Mouse (Mus musculus) limb, embryonic 15.5 days (tissue): ENCODE measurements around the gene E2f8. TPM values are rescaled to one million over a fixed set of nuclear protein-coding genes. Genes with fewer than 3 reads are reported as not detected.

Experiments used
- ATAC-seq: fragments of 200-750 bp; cut with Nextera tagmentation; 2 replicates; pipeline ENCODE4 v1.8.0; 2017; ENCODE audit warnings: low read depth, moderate TSS enrichment; ENCODE audit not compliant: insufficient number of reproducible peaks, low FRiP score, low TSS enrichment
- H3K27ac ChIP-seq: fragments of 300-500 bp; sonication (generic); 2 replicates; pipeline ENCODE4 v1.5.1; 2015; ENCODE audit warnings: moderate library complexity, mild to moderate bottlenecking, inconsistent platforms
- H3K27me3 ChIP-seq: fragments of 300-500 bp; sonication (generic); 2 replicates; pipeline ENCODE4 v1.6.1; 2015; ENCODE audit warnings: inconsistent platforms
- H3K36me3 ChIP-seq: fragments of 300-500 bp; sonication (generic); 2 replicates; pipeline ENCODE4 v1.6.1; 2015; ENCODE audit warnings: inconsistent platforms
- H3K4me1 ChIP-seq: fragments of 300-500 bp; sonication (generic); 2 replicates; pipeline ENCODE4 v1.6.1; 2015; ENCODE audit warnings: inconsistent platforms
- H3K4me2 ChIP-seq: fragments of 300-500 bp; sonication (generic); 2 replicates; pipeline ENCODE4 v1.6.1; 2015; ENCODE audit warnings: mild to moderate bottlenecking, inconsistent platforms
- H3K4me3 ChIP-seq: fragments of 300-500 bp; sonication (generic); 2 replicates; pipeline ENCODE4 v1.5.1; 2015; ENCODE audit warnings: mild to moderate bottlenecking, inconsistent platforms
- H3K9ac ChIP-seq: fragments of 300-500 bp; sonication (generic); 2 replicates; pipeline ENCODE4 v1.6.1; 2015; ENCODE audit warnings: inconsistent platforms
- H3K9me3 ChIP-seq: fragments of 300-500 bp; sonication (generic); 2 replicates; pipeline ENCODE4 v1.6.1; 2016; ENCODE audit warnings: inconsistent platforms
- WGBS: fragments of 180-500 bp; shearing (Covaris S2); methylation state at CpG from one replicate; pipeline ENCODE4 v1.1.7; 2015; 5-methylcytosine and 5-hydroxymethylcytosine counted together
- polyA plus RNA-seq: library from polyadenylated mRNA; unstranded; fragments of >200 nt; fragmentation: Nextera tagmentation; extraction: Ambion mirVana; gene quantifications from 2 replicates; pipeline ENCODE4 v1.2.1, GENCODE M21; 2015

Gene E2f8
- polyA plus RNA-seq, 1 experiment from 2014 or later, result 16.4 TPM

DNA sequence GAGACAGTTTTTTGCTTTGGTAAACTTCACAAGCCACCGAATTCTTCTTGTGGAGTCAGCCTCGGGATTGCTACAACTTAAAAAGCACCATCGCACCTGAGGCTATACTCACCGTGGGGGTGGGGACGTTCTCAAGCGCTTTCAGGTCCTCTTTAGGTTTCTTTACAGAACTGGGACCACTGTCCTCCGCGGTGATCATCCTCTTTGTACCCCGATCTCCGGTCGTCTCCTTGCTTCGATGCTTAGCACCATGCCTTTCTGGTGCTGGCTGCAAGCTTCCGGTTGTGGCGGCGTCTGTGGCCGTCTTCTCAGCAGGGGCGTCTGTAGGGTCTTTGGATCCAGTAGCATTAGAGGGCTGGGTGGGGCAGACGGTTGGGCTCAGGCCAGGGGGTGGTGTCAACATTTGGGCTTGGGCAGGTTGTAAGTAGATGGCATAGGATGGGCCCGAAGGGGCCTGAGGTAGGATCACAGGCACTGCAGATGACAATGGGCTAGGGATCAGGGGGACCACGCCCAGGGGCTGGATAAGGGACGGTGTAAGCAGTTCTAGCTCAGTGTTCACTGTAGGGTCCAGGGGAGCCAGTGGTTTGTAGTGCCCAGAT is 10.7 kb downstream of the E2f8 start:
- Histone ChIP-seq H3K9ac (no peak overlapping the region), H3K27me3 (no peaks in the 10 kb centered on the region), H3K9me3 (no peaks in the 10 kb centered on the region), H3K27ac (no peak overlapping the region), H3K4me2 (no peak overlapping the region), H3K36me3 (peaks cover 93% of the 10 kb centered on the region), H3K4me3 (no peak overlapping the region), H3K4me1 (no peaks in the 10 kb centered on the region)
- no peak for ATAC-seq
- 90% methylated on average over 21 of the region's 21 CpGs for WGBS

DNA sequence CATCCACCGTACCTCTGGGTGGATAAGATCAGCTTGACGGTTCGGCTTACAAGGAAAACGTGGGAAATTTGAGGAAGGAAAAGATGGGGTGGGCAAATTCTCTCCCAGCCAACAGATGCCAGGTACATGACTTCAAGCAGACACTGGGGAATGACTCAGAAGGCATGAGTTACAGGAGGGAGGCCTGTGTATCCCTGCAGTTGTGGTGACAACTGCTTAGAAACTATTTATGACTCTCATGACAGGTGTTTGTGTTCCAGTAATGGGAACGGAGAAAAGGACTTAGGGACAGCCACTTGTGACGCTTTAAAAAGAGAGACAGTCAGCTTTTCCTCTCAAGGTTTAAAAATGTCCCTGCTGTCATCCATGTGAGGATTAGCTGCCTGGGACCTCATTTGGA is 11.3 kb downstream of the E2f8 start:
- H3K9ac ChIP-seq, result no peak overlapping the region
- H3K9me3 ChIP-seq, result no peaks in the 10 kb centered on the region
- no peak overlapping the region for H3K27ac ChIP-seq
- H3K36me3 ChIP-seq, result peaks cover 87% of the 10 kb centered on the region
- no peak for ATAC-seq
- no peak overlapping the region for H3K4me3 ChIP-seq
- WGBS, result 75% methylated on average over 6 of the region's 6 CpGs
- H3K4me1 ChIP-seq, result no peaks in the 10 kb centered on the region
- H3K27me3 ChIP-seq, result no peaks in the 10 kb centered on the region
- no peak overlapping the region for H3K4me2 ChIP-seq

DNA sequence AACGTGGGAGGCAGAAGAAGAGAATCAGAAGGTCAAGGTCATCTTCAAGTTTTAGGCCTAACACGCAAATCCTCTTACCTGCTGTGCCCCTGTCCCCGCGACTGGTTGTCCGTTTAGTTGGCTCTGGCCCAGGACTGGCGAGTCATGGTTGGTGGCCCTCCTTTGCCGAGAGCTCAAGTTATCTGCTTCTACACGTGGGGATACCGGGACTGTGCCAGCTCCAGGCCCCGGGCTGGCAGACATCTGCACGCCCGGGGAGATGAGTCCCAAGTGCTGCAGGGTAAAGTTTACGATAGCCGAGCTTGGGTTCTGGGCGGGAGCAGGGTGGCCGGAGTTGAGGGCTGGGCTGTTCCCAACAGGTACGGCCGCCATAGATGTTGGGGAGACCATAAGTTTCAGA is 13.8 kb downstream of the E2f8 start:
- Histone ChIP-seq H3K9ac (no peak overlapping the region), H3K4me2 (no peak overlapping the region), H3K27ac (no peak overlapping the region), H3K27me3 (no peaks in the 10 kb centered on the region), H3K4me1 (no peaks in the 10 kb centered on the region), H3K4me3 (no peak overlapping the region), H3K36me3 (peaks cover 63% of the 10 kb centered on the region), H3K9me3 (no peaks in the 10 kb centered on the region)
- 90% methylated on average over 18 of the region's 18 CpGs for WGBS
- ATAC-seq, result no peak

DNA sequence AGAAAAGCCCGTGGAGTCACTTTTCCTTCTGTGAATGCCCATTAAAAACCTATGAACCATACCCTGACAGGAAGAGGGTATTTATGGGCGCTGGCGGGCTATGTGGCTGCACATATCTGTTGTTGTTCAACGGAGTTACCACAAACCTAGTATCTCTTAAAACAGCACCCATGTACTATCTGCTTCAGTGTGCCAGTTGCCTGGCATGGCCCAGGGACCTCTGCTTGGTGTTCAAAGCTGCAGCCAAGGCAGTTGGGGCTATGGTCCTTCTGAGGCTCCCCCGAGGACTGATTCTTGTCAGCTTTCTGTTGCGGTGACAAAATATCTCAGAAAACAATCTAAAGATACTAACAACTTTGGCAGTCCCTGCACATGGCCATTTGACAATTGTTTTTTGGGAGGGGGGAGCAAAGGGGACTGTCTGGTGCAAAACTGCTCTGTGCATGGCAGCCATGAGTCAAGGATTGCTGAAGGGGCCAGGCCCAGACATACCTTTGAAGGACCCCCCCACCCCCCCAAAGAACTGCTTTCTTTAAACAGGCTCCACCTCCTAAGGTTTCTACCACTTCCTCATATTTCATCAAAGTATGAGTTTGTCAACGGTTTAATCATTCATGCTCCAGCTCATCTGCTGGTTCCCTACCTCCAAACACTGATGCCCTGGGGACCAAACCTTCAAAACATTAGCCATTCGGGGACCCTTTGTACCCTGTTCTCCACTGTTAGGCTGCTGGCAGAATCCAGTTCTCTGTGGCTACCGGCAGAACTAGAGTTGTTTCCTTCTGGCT is 16.5 kb downstream of the E2f8 start:
- H3K27ac ChIP-seq, result no peak overlapping the region
- H3K9ac ChIP-seq, result no peak overlapping the region
- peaks cover 36% of the 10 kb centered on the region for H3K36me3 ChIP-seq
- H3K9me3 ChIP-seq, result no peaks in the 10 kb centered on the region
- H3K4me3 ChIP-seq, result no peak overlapping the region
- H3K4me1 ChIP-seq, result no peaks in the 10 kb centered on the region
- ATAC-seq, result no peak
- H3K4me2 ChIP-seq, result no peak overlapping the region
- H3K27me3 ChIP-seq, result no peaks in the 10 kb centered on the region
- WGBS, result 83% methylated on average over 9 of the region's 9 CpGs

DNA sequence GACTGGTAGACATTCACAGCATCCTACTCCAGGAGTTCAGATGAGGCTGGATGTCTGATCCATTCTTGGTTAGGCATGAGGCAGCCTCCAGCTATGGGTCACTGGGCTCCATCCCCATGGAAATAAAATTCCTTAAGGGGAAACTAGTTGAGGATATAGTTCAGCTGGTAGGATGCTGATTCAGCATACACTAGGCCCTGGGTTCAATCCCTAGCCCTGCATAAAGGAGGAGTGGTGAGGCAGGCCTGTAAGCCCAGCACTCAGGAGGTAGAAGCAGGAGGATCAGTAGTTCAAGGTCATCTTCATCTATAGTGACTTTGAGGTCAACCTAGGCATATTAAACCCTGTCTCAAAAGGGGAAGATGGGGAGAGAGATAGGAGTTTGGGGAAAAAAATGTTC is 17.2 kb downstream of the E2f8 start:
- ATAC-seq, result no peak
- Histone ChIP-seq H3K36me3 (peaks cover 30% of the 10 kb centered on the region), H3K4me1 (no peaks in the 10 kb centered on the region), H3K27me3 (no peaks in the 10 kb centered on the region), H3K4me2 (no peak overlapping the region), H3K27ac (no peak overlapping the region), H3K9me3 (no peaks in the 10 kb centered on the region), H3K4me3 (no peak overlapping the region), H3K9ac (no peak overlapping the region)

DNA sequence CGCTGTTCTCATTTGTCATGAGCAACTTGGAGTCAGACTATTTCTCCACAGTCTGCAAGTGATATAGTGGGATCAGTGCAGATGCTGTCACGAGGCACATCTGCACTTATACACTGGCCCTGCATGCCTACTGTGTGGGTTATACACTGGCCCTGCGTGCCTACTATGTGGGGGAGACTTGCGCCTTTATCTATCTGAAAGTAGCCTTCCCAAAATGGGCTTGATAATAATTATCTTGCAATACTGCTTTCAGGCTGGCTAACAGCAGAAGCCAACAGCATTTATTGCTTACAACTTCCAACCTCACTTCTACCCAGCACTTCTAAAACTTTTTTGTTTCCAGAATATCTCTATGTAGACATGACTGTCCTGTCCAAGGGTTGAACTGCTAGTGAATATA is 19.6 kb downstream of the E2f8 start:
- no peak overlapping the region for H3K4me2 ChIP-seq
- H3K27me3 ChIP-seq, result no peaks in the 10 kb centered on the region
- no peak overlapping the region for H3K4me3 ChIP-seq
- H3K4me1 ChIP-seq, result no peaks in the 10 kb centered on the region
- H3K36me3 ChIP-seq, result peaks cover 7% of the 10 kb centered on the region
- no peak overlapping the region for H3K27ac ChIP-seq
- no peaks in the 10 kb centered on the region for H3K9me3 ChIP-seq
- ATAC-seq, result no peak
- 89% methylated on average over 4 of the region's 4 CpGs for WGBS
- no peak overlapping the region for H3K9ac ChIP-seq

DNA sequence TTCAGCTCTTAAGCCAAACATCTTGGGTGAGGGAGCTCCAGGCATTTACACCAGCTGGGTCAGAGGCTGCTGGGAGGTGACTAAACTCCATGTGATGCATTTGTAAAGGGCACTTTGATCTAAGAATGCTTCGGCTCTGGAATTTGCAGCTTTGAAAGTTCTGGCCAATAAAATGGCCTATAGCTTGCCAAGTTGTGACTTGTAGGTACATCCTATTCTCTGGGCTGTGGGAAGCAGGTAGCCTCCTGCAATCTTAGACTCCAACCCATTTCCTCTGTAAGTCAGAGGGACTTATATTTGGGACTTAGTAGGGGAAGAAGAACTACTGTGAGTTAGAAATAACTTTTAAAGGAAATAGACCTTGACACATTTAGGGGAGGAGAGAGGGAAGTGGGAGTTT is 20.4 kb downstream of the E2f8 start:
- Histone ChIP-seq H3K27me3 (no peaks in the 10 kb centered on the region), H3K9me3 (no peaks in the 10 kb centered on the region), H3K9ac (no peak overlapping the region), H3K4me1 (no peaks in the 10 kb centered on the region), H3K4me3 (no peak overlapping the region), H3K4me2 (no peak overlapping the region), H3K27ac (no peak overlapping the region), H3K36me3 (peaks cover 2% of the 10 kb centered on the region; the same call in 1 of the 2 replicates)
- 19% methylated on average over 1 of the region's 1 CpGs for WGBS
- no peak for ATAC-seq

DNA sequence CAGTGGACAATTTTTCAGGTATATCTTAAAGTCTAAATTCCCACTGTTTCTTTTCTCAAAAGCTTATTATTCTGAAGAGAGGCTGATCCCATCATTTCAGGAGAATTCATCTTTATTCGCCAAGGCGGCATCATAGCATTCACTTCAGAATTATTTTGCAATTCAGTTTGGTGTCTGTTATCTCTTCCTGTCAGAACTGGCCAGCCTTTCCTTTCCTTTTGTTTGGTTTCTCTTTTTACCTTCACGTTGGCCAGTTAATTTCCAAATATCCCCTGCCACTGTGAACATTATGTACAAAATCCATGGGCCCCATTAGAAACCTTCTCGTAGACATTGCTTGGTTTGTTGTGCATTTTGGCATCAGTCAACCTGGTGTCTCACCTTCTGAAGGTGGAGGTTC is 22.0 kb downstream of the E2f8 start:
- no peaks in the 10 kb centered on the region for H3K27me3 ChIP-seq
- no peaks in the 10 kb centered on the region for H3K36me3 ChIP-seq
- no peak overlapping the region for H3K4me2 ChIP-seq
- no peak overlapping the region for H3K9ac ChIP-seq
- WGBS, result 86% methylated on average over 4 of the region's 4 CpGs
- no peaks in the 10 kb centered on the region for H3K4me1 ChIP-seq
- H3K4me3 ChIP-seq, result no peak overlapping the region
- no peak overlapping the region for H3K27ac ChIP-seq
- no peaks in the 10 kb centered on the region for H3K9me3 ChIP-seq
- no peak for ATAC-seq

DNA sequence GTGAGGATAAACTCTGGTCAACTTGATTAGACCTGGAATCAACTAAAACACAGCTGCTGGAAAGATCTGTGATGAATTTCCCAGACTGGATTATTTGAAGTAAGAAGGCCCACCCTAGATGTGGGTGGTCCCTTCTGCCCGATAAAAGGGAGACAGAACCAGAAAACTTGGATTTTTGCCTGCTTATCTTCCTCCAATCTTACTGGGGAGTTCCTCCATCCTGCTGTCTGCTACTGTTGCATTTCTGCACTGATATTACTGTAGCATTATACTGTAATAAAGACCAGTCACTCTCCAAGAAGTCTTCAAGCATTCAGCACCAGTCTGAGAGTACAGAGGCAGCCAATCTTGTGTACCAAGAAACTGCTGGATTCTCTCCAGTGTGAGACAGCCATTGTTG is 23.1 kb downstream of the E2f8 start:
- no peaks in the 10 kb centered on the region for H3K36me3 ChIP-seq
- H3K4me3 ChIP-seq, result no peak overlapping the region
- no peaks in the 10 kb centered on the region for H3K27me3 ChIP-seq
- H3K4me2 ChIP-seq, result no peak overlapping the region
- H3K9me3 ChIP-seq, result no peaks in the 10 kb centered on the region
- 50% methylated on average over 1 of the region's 1 CpGs for WGBS
- H3K9ac ChIP-seq, result no peak overlapping the region
- no peak for ATAC-seq
- H3K4me1 ChIP-seq, result no peaks in the 10 kb centered on the region
- H3K27ac ChIP-seq, result no peak overlapping the region

DNA sequence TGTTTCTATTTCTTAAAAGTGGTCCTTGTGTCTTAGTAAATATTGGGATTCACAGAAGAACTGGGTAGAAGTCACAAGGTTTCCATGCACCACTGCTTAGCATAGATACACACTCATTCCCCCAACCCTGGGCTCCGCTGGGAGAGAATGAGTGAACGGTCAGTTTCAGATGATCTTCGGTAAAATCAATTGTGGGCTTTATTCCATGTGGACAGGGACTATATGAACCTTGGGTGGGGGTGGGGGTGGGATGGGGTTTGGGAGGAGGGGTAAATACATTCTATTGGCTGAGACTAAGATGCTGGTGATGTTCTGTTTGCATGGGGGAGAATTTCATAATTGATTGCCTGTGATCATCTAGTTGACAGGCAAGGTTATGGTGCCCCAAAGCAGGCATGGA is 25.9 kb downstream of the E2f8 start:
- H3K4me1 ChIP-seq, result no peaks in the 10 kb centered on the region
- WGBS, result 97% methylated on average over 3 of the region's 3 CpGs

DNA sequence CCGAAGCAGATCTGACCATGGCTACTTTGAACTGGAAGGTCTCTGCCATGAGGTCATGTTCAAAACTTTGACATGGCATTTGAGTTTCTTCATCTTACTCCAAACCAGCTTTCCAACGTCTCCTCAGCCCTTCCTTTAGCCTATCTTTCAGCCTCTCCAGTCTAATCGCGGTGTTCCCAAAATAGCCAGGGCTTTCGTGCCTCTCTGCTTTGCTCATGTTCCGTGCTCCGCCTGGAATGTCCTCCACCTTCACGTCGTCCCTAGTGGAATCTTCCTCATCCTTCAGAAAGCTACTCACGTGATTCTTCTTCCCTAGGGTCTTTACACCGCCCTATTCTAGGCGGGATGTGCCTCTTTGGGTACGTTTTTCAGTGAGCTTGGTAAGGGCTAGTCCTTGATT is 27.9 kb downstream of the E2f8 start:
- ATAC-seq, result no peak
- WGBS, result 85% methylated on average over 13 of the region's 13 CpGs
- Histone ChIP-seq H3K27me3 (no peaks in the 10 kb centered on the region), H3K36me3 (no peaks in the 10 kb centered on the region), H3K9me3 (no peaks in the 10 kb centered on the region), H3K27ac (no peak overlapping the region), H3K4me2 (no peak overlapping the region), H3K4me3 (no peak overlapping the region), H3K9ac (no peak overlapping the region), H3K4me1 (no peaks in the 10 kb centered on the region)

More for the DNA sequence above, 25.9 kb downstream of the E2f8 start:
- no peak for ATAC-seq
- H3K4me2 ChIP-seq, result no peak overlapping the region
- H3K4me3 ChIP-seq, result no peak overlapping the region
- H3K27me3 ChIP-seq, result no peaks in the 10 kb centered on the region
- H3K9ac ChIP-seq, result no peak overlapping the region
- no peak overlapping the region for H3K27ac ChIP-seq
- H3K9me3 ChIP-seq, result no peaks in the 10 kb centered on the region
- no peaks in the 10 kb centered on the region for H3K36me3 ChIP-seq

DNA sequence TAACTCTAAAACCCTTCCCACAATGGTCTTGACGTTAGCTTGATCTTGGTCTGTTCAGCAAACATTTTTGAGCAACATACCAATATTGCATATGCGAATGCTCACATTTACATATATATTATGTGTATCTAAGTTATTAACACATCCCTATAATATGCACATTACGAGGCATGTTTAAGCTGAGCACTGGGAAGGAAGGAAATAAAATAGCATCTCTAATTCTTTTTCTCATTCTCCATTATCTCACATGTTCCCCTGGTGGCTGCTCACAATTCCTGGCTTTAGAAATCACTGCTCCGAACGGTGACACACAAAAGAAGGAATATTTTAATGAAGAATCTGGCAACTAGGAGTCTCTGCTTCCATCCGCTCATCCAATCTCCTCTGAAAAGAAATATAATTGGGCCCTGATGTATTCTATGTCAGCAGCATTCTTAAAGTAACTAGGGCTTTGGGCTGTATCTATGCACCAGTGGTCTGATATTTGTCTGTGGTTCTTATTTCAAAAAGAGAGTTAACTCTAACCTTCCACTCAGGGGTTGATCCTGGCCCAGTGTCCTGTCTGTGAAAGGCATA is 29.8 kb downstream of the E2f8 start:
- Histone ChIP-seq H3K4me3 (no peak overlapping the region), H3K36me3 (no peaks in the 10 kb centered on the region), H3K4me1 (no peaks in the 10 kb centered on the region), H3K9ac (no peak overlapping the region), H3K27me3 (no peaks in the 10 kb centered on the region), H3K9me3 (no peaks in the 10 kb centered on the region), H3K27ac (no peak overlapping the region), H3K4me2 (no peak overlapping the region)
- WGBS, result 82% methylated on average over 6 of the region's 6 CpGs
- no peak for ATAC-seq
